Mouse (Mus musculus): ENCODE data around the gene Map3k12. TPM values are rescaled to one million over a fixed set of nuclear protein-coding genes. Genes with fewer than 3 reads are reported as not detected.

Gene Map3k12
- polyA plus RNA-seq, 2 experiments: 1.1 to 1.3 TPM

GRCm38 (mm10) chr15:102501084-102501814, 15.6 kb downstream of the Map3k12 start:
- H3K4me3 ChIP-seq (ENCODE audit: insufficient read depth in 1 of 2, low read depth in 2 of 2, low read length in 2 of 2): no peak overlapping the region
- H3K27ac ChIP-seq: no peak overlapping the region
- no peaks in the 10 kb centered on the region for H3K9me3 ChIP-seq (ENCODE audit: control insufficient read depth, low read length)
- peaks cover 0 to 2% of the 10 kb centered on the region in 2 experiments; a peak in 1 of 4 replicates for H3K4me1 ChIP-seq (replicated peaks; ENCODE audit: control insufficient read depth in 2 of 2, insufficient read depth in 2 of 2, low read length in 1 of 2)
- TF ChIP-seq CTCF (IDR thresholded peaks at IDR 0.05; ENCODE audit: low read depth) (no peak), EP300 (IDR thresholded peaks at IDR 0.05; ENCODE audit: low read depth) (no peak)
- no peak overlapping the region for H3K9ac ChIP-seq (replicated peaks)
- DNase-seq (ENCODE audit: low read depth in 3 of 3, low spot score in 3 of 3) (no peak), ATAC-seq (ENCODE audit: insufficient read depth) (peak; percentile 7; the same call in 1 of the 2 replicates)
- no peaks in the 10 kb centered on the region for H3K27me3 ChIP-seq (ENCODE audit: control insufficient read depth, insufficient read depth, low read length)
- no peak overlapping the region for H3K4me2 ChIP-seq (ENCODE audit: low read depth)
- WGBS (ENCODE audit: insufficient replicate concordance): 86% methylated on average over 19 of the region's 19 CpGs
- peaks cover 64% of the 10 kb centered on the region for H3K36me3 ChIP-seq (replicated peaks; ENCODE audit: control insufficient read depth, insufficient read depth, low read depth)

GRCm38 (mm10) chr15:102500479-102500878, 16.4 kb downstream of the Map3k12 start:
- H3K9ac ChIP-seq (replicated peaks): no peak overlapping the region
- no peaks in the 10 kb centered on the region for H3K27me3 ChIP-seq (ENCODE audit: control insufficient read depth, insufficient read depth, low read length)
- H3K9me3 ChIP-seq (ENCODE audit: control insufficient read depth, low read length): no peaks in the 10 kb centered on the region
- ATAC-seq (ENCODE audit: insufficient read depth): no peak
- H3K27ac ChIP-seq: no peak overlapping the region
- H3K4me2 ChIP-seq (ENCODE audit: low read depth): no peak overlapping the region
- DNase-seq (ENCODE audit: low read depth in 3 of 3, low spot score in 3 of 3): no peak
- 80% methylated on average over 5 of the region's 5 CpGs for WGBS (ENCODE audit: insufficient replicate concordance)
- H3K36me3 ChIP-seq (replicated peaks; ENCODE audit: control insufficient read depth, insufficient read depth, low read depth): peaks cover 72% of the 10 kb centered on the region
- no peaks in the 10 kb centered on the region; a peak in 1 of 4 replicates for H3K4me1 ChIP-seq (replicated peaks; ENCODE audit: control insufficient read depth in 2 of 2, insufficient read depth in 2 of 2, low read length in 1 of 2)
- no peak overlapping the region for H3K4me3 ChIP-seq (ENCODE audit: insufficient read depth in 1 of 2, low read depth in 2 of 2, low read length in 2 of 2)
- TF ChIP-seq CTCF (IDR thresholded peaks at IDR 0.05; ENCODE audit: low read depth): no peak
- TF ChIP-seq EP300 (IDR thresholded peaks at IDR 0.05; ENCODE audit: low read depth): no peak

- TF ChIP-seq EP300 (IDR thresholded peaks at IDR 0.05; ENCODE audit: low read depth) (no peak), CTCF (IDR thresholded peaks at IDR 0.05; ENCODE audit: low read depth) (no peak)
- 87% methylated on average over 6 of the region's 6 CpGs for WGBS (ENCODE audit: insufficient replicate concordance)
- Histone ChIP-seq H3K9ac (replicated peaks) (no peak overlapping the region), H3K4me3 (ENCODE audit: insufficient read depth in 1 of 2, low read depth in 2 of 2, low read length in 2 of 2) (no peak overlapping the region), H3K36me3 (replicated peaks; ENCODE audit: control insufficient read depth, insufficient read depth, low read depth) (peaks cover 78% of the 10 kb centered on the region), H3K27me3 (ENCODE audit: control insufficient read depth, insufficient read depth, low read length) (no peaks in the 10 kb centered on the region), H3K4me2 (ENCODE audit: low read depth) (no peak overlapping the region), H3K4me1 (replicated peaks; ENCODE audit: control insufficient read depth in 2 of 2, insufficient read depth in 2 of 2, low read length in 1 of 2) (no peaks in the 10 kb centered on the region; a peak in 1 of 4 replicates), H3K9me3 (ENCODE audit: control insufficient read depth, low read length) (no peaks in the 10 kb centered on the region), H3K27ac (no peak overlapping the region)
- DNase-seq (ENCODE audit: low read depth in 3 of 3, low spot score in 3 of 3) (no peak), ATAC-seq (ENCODE audit: insufficient read depth) (no peak)
Measured at GRCm38 (mm10) chr15:102499851-102500250, 17.0 kb downstream of the Map3k12 start.

DNA sequence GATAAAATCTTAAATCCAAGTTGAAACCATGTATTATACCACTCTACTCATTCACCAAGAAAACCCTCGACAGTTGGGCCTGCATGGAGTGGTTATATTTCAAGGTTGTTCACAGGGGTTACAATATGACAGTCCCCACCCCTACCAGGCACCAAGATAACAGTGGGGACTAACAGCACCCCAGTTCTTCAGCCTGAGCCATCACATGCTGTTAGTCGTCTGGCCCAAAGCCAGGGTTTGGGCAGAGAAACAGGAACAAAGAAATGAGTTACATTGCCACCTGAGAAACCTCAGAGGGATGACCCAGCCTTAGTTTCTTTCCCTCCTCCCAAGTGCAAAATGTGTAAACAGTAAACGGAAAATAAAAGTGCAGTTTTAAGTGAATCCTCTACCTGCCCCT, 17.5 kb downstream of the Map3k12 start:
- ATAC-seq (ENCODE audit: insufficient read depth): no peak
- peaks cover 82% of the 10 kb centered on the region for H3K36me3 ChIP-seq (replicated peaks; ENCODE audit: control insufficient read depth, insufficient read depth, low read depth)
- WGBS (ENCODE audit: insufficient replicate concordance): 64% methylated on average over 3 of the region's 3 CpGs

GRCm38 (mm10) chr15:102498322-102498721, 18.5 kb downstream of the Map3k12 start:
- H3K27me3 ChIP-seq (ENCODE audit: control insufficient read depth, insufficient read depth, low read length): no peaks in the 10 kb centered on the region
- no peak for ATAC-seq (ENCODE audit: insufficient read depth)
- no peaks in the 10 kb centered on the region for H3K9me3 ChIP-seq (ENCODE audit: control insufficient read depth, low read length)
- H3K4me3 ChIP-seq (ENCODE audit: insufficient read depth in 1 of 2, low read depth in 2 of 2, low read length in 2 of 2): no peak overlapping the region
- H3K4me2 ChIP-seq (ENCODE audit: low read depth): no peak overlapping the region
- TF ChIP-seq EP300 (IDR thresholded peaks at IDR 0.05; ENCODE audit: low read depth) (no peak), CTCF (IDR thresholded peaks at IDR 0.05; ENCODE audit: low read depth) (no peak)
- peaks cover 86% of the 10 kb centered on the region for H3K36me3 ChIP-seq (replicated peaks; ENCODE audit: control insufficient read depth, insufficient read depth, low read depth)
- H3K4me1 ChIP-seq (replicated peaks; ENCODE audit: control insufficient read depth in 2 of 2, insufficient read depth in 2 of 2, low read length in 1 of 2): no peaks in the 10 kb centered on the region; a peak in 1 of 4 replicates
- DNase-seq (ENCODE audit: low read depth in 3 of 3, low spot score in 3 of 3): no peak
- WGBS (ENCODE audit: insufficient replicate concordance): 91% methylated on average over 3 of the region's 3 CpGs
- H3K27ac ChIP-seq: no peak overlapping the region
- no peak overlapping the region for H3K9ac ChIP-seq (replicated peaks)

More for the DNA sequence above, 17.5 kb downstream of the Map3k12 start:
- no peak overlapping the region for H3K4me3 ChIP-seq (ENCODE audit: insufficient read depth in 1 of 2, low read depth in 2 of 2, low read length in 2 of 2)
- no peak overlapping the region for H3K9ac ChIP-seq (replicated peaks)
- no peak overlapping the region for H3K4me2 ChIP-seq (ENCODE audit: low read depth)
- no peak overlapping the region for H3K27ac ChIP-seq
- TF ChIP-seq CTCF (IDR thresholded peaks at IDR 0.05; ENCODE audit: low read depth) (no peak), EP300 (IDR thresholded peaks at IDR 0.05; ENCODE audit: low read depth) (no peak)
- no peaks in the 10 kb centered on the region for H3K27me3 ChIP-seq (ENCODE audit: control insufficient read depth, insufficient read depth, low read length)
- no peaks in the 10 kb centered on the region; a peak in 1 of 4 replicates for H3K4me1 ChIP-seq (replicated peaks; ENCODE audit: control insufficient read depth in 2 of 2, insufficient read depth in 2 of 2, low read length in 1 of 2)
- H3K9me3 ChIP-seq (ENCODE audit: control insufficient read depth, low read length): no peaks in the 10 kb centered on the region
- DNase-seq (ENCODE audit: low read depth in 3 of 3, low spot score in 3 of 3): no peak

Data from liver, embryonic 14.5 days (tissue).